Mouse (Mus musculus) mouse trophoblast stem cell (cell line): ENCODE data around the gene Terf2.
"Not testable (repeated sequence)": the region's sequence is repeated elsewhere in the genome, so short reads cannot be mapped to it uniquely, and the experiment has no call there.

Experiments used
- in situ Hi-C, 2 experiments: fragments of 300-500 bp; cut with MseI, MboI; formaldehyde crosslinking; loops; 2 replicates in 1 of 2; 3 replicates in 1 of 2; pipeline ENCODE4 v1.15.1; 2025

Gene Terf2

GRCm38 (mm10) chr8:107065511-107066496 is 30.5 kb downstream of the Terf2 start, which contains the start of gene Tmed6:
Gene Tmed6 (minus strand): TSS chr8:107065644.
- in situ Hi-C loops, result no loop called here

GRCm38 (mm10) chr8:107062613-107063012 is 33.7 kb downstream of the Terf2 start:
- in situ Hi-C loops, result no loop called here

GRCm38 (mm10) chr8:107056973-107057369 is 39.4 kb downstream of the Terf2 start:
- in situ Hi-C loops, result no loop called here

GRCm38 (mm10) chr8:107056076-107056972 is 40.0 kb downstream of the Terf2 start, which contains the start of the genes Cog8 and Nip7:
Gene Cog8 (minus strand): TSS chr8:107056689.
Gene Nip7 (plus strand): TSS chr8:107056877.
- in situ Hi-C loops, result no loop called here

- in situ Hi-C loops, result no loop called here
Observed at GRCm38 (mm10) chr8:107052046-107052445, 44.3 kb downstream of the Terf2 start.

GRCm38 (mm10) chr8:107049480-107049879 is 46.9 kb downstream of the Terf2 start:
- in situ Hi-C loops, result no loop called here

- in situ Hi-C loops, result no loop called here
Observed at GRCm38 (mm10) chr8:107048061-107048941, 48.0 kb downstream of the Terf2 start, which contains the start of gene Pdf. Gene Pdf (minus strand): TSS chr8:107048614.

GRCm38 (mm10) chr8:107046976-107047375 is 49.4 kb downstream of the Terf2 start:
- in situ Hi-C loops, result no loop called here

- in situ Hi-C loops, result no loop called here
Observed at GRCm38 (mm10) chr8:107045478-107045877, 50.9 kb downstream of the Terf2 start.

- in situ Hi-C loops, result no loop called here
Observed at GRCm38 (mm10) chr8:107040632-107041031, 55.7 kb downstream of the Terf2 start.

- in situ Hi-C loops, result no loop called here
Observed at GRCm38 (mm10) chr8:107036626-107037025, 59.7 kb downstream of the Terf2 start.

- in situ Hi-C loops, result no loop called here
Observed at GRCm38 (mm10) chr8:107035641-107036040, 60.7 kb downstream of the Terf2 start.

GRCm38 (mm10) chr8:107033609-107034008 is 62.7 kb downstream of the Terf2 start:
- in situ Hi-C loops, result not testable (repeated sequence)

- in situ Hi-C loops, result no loop called here
Observed at GRCm38 (mm10) chr8:107031577-107032090, 64.7 kb downstream of the Terf2 start.

- in situ Hi-C loops, result no loop called here
Observed at GRCm38 (mm10) chr8:107030650-107031576, 65.4 kb downstream of the Terf2 start, which contains the start of gene Vps4a. Gene Vps4a (plus strand): TSS chr8:107031222.

GRCm38 (mm10) chr8:107030058-107030457 is 66.3 kb downstream of the Terf2 start:
- in situ Hi-C loops, result no loop called here

- in situ Hi-C loops, result no loop called here
Observed at GRCm38 (mm10) chr8:107029310-107029709, 67.0 kb downstream of the Terf2 start.

GRCm38 (mm10) chr8:107023479-107023878 is 72.9 kb downstream of the Terf2 start:
- in situ Hi-C loops, result no loop called here
